Mouse (Mus musculus): ENCODE results near the gene Slc34a3.

Slc34a3 gene

DNA sequence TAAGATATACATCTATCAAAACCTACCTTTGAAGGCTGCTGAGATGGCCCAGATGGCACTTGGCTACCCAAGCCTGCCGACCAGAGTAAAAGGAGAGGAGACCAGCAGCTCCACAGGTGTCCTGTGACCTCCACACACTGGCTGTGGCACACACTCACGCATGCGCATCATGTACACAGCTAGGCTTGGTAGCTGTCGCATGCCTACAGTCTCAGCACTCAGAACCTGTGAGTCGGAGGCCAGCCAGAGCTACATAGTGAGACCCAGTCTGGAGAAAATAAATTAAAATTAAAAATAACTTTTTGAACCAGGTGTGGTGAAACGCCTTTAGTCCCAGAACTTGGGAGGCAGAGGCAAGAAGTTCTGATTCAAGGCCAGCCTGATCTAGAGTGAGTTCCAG lies 46.3 kb downstream of the Slc34a3 start:
- DNase-seq = no peak

DNA sequence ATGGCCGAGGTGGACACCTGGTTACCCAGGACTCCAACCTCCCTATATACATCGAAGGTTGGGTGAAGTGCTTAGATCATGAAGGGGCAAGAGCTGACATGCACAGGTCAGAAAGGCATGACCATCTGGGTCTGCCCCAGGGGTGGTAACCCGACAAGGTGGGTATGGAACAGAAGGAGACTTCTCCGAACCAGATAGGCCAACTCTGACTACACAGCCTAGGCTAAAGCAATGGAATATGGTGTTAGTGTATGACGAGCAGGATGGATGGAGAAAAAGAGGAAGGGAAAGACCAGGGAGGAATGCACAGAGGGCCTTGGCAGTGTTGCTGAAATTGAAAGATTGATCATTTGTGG lies 47.6 kb downstream of the Slc34a3 start:
- no peak for DNase-seq

DNA sequence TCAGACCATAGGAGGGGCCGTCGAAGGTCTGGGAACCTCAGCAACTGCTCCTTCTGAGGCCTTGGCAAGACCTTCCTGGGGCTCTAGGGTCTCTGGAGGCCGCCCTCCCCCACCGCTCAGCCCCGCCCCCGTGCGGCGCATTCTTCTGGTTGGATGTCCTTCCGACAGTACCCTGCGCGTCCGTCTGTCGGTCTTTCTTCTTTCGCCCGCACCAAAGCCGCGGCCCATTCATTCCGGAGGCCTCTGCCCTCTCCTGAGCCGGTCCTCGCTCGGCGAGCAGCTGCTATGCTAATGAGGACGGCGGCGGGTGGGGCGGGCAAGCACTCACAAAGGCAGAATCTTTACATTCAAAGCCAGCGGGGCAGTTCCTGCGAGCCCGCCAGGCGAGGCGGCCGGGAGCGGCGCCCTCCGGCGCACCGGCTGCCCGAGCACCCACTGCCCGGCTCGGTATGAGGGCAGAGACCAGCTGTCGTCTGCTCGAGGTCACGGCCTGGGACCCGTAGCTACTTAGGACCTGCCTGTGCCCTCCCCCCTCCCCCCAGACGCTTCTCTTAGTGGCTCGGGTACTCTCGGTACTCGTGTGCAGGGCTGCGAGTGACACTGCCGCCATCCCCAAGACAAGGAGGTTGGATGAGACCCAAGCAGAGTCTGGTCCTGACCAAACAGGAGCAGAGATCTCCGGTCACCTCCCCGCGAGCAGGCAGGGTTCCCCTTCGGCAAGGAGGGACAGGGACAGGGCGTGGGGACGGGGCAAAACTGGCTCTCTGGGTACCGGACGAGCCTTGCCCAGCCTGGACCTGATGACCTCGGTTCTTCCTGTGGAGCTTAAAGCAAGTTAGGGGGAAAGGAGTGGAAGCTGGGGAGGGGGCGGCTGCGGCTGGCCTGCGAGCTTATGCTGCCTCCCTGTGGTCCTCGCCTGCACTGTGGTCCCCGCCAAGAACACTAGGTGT lies 48.3 kb downstream of the Slc34a3 start:
- no peak for DNase-seq

DNA sequence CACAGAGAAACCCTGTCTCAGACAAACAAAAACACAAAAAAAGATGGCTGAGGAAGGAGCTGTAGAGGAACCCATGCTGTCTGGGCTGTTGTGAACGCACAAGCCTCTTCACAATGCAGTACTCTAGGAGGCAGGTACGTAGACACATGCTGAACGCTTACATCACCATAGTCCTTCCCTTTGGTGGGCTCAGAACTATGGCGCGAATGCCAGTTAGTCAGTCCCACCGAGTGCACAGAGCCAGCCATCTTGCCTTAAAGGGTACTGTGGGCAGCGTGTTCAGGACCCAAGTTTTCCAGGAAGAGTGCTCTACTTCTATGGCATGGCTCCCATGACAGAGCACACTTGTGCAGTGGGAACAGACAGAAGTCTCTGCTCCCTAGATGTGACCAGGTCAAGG lies 49.7 kb downstream of the Slc34a3 start:
- DNase-seq = no peak

DNA sequence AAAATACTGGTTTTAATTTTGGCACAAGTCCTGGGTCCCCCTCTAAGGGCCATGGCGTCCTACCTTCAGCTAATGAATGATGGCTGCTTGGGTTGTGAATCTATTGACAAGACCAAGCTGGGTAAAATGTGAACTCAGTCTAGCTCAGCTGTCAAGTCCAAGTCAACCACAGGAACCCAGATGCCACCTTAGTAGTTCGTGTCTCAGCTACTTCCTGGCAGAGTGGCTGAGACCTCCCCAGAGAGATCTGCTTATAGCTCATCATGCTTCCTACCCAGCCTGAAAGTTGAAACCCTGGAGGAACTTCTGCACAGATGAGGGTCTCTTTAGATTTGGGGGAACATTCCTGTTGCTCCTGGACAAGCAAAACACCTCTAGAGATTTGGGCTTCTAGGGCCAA lies 50.8 kb downstream of the Slc34a3 start:
- no peak for DNase-seq

DNA sequence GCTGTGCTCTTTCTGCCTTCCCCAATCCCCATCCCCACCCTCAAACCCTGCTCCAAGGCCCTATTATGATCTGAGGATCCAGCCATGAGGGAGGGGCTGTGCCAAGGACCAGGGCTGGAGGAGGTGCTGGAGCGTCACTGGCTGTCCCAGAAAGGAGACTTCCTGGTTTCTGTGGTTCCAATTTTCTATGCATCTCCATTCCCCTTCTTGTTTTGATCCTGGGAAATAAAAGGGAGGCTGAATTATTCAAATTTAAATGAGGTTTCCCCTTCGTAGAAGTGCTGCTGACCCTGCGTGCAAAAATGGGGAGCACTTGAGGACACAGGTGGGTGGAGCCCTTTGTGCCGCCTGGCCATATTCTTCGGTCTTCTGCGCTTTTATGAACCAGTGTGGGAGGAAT lies 51.5 kb downstream of the Slc34a3 start:
- no peak for DNase-seq

DNA sequence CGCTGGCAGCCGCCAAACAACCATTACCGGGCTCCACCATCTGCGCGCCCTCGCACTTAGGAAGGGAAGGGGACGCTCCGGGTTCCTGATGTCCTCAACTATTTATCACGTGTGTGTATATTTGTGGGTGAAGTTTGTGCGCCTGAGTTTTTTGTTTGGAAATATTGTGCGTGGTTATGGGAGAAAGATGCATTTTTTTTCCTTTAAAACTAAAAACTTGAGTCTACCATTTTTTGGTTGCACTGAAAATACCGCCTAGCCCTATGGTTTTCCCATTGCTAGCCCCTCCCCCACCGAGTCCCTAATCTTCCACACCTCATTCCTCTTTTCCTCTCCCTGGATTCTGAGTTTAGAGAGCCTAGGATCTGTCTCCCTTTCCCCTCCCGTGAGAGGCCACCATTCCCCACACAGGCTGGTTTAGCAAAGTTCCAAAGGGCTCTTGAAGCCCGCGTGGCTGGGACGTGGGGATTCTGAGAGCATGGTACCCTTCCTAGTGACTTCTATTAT lies 52.2 kb downstream of the Slc34a3 start:
- no peak for DNase-seq

DNA sequence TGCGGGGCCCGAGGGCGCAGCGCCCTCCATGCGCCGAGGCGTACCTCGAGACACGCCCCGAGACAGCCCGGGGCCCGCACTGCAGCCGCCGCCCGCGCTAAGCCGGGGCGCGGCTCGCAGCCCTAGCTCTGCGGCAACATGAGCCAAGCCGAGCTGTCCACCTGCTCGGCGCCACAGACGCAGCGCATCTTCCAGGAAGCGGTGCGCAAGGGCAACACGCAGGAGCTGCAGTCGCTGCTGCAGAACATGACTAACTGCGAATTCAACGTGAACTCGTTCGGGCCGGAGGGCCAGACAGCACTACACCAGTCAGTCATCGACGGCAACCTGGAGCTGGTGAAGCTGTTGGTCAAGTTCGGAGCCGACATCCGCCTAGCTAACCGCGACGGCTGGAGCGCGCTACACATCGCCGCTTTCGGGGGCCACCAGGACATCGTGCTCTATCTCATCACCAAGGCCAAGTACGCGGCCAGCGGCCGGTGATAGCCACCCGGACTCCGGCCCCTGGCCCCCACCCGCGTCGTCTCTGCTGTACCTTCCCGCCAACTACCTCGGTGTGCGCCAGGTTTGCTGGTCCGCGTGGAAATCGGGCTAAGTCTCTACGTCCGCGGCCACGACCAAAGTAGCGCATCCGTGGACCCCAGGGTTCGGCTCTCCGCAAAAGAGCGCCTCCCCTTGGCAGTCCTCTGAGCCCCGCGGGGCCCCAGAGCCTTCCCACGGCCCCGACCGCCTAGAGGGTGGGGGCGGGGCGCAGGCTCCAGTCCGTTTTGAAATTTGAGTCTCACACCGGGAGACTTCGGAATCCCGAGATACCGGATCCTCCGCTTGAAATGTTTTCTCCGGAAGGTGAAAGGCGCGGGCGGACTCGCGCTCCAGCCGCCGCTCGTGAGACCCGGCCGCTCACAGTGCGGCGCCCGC lies 52.9 kb downstream of the Slc34a3 start:
- no peak for DNase-seq

DNA sequence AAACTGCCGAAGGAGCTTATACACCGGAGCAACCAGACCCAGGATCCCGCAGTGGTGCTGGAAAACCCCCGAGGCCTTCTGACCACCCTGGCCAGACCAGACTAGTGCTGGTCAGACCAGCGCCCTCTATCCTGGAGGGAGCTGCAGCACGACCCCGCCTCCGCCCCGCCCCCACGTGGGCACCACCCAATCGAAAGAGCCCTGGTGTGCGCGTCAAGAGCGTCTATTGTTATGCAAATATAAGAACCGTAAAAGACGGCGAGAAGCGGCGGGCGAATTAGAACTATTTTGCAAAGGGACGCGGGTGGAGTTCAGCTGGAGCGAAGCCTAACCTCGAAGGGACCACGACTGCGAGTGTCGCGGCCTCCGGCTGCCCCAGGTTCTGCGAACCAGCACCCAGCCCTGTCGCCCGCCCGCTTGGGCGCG lies 53.7 kb downstream of the Slc34a3 start, which contains the start of gene Nrarp:
TSS of gene Nrarp (plus strand) at position 281 of the 426 bp plus-strand sequence.
- DNase-seq = peak; percentile 93

DNA sequence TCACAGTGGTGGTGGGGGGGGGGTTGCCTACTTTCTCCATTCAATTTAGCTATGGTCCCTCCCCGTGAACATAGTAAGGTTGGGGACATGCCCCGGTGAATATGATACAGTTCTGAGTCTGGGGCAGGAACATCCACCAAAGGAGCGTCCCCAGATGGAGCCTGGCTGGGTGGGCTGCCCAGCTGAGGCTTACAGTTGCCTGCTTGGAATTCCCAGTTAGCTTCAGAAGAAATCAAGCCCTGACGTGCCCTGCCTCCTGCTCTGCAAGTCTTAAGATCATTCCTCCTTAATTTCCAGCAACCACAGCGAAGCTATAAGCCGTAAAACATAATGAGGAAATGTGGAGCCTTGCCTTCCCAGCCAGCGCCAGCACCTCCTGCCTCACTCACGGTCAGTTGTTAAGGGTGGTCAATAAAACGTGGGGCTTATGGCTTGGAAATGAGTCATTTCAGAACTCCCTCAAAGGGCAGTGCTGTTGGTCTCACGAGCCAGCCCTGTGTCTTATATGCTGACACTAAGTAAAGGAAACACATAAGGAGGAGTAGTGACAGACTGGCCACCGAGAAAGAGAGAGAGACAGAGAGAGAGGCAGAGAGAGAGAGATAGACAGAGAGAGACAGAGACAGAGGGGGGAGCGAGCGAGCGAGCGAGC lies 54.5 kb downstream of the Slc34a3 start:
- DNase-seq = no peak
